Mouse (Mus musculus): ENCODE data around the gene Sstr4.

- no peak for TF ChIP-seq ZC3H11A (IDR thresholded peaks at IDR 0.05; ENCODE audit: borderline replicate concordance, low read depth, low read length)
- no peak for TF ChIP-seq ZNF384 (IDR thresholded peaks at IDR 0.05; ENCODE audit: low read depth, low read length)
- TF ChIP-seq CHD2 (IDR thresholded peaks at IDR 0.05; ENCODE audit: low read depth, low read length): no peak
Observed at GRCm38 (mm10) chr2:148419151-148419550, 24.0 kb downstream of the Sstr4 start.
